Mouse (Mus musculus) neural tube, embryonic 13.5 days (tissue): ENCODE data around the gene Inpp1. TPM values are rescaled to one million over a fixed set of nuclear protein-coding genes. Genes with fewer than 3 reads are reported as not detected.

Experiments
- polyA plus RNA-seq: library from polyadenylated mRNA; unstranded; fragments of >200 nt; fragmentation: Nextera tagmentation; extraction: Ambion mirVana; gene quantifications from 2 replicates; pipeline ENCODE4 v1.2.1, GENCODE M21; 2015

Inpp1 gene
- polyA plus RNA-seq, 1 experiment from 2014 or later, result 28.6 TPM

Other genes starting within 250 kb of the Inpp1 start
- gene Nemp2, start 187.0 kb downstream of the Inpp1 start, polyA plus RNA-seq, result 5.0 and 5.9 TPM in 2 replicates
- 8.7 and 9.1 TPM in 2 replicates for gene Mfsd6, start 90.2 kb downstream of the Inpp1 start, polyA plus RNA-seq
- 34.3 and 34.4 TPM in 2 replicates for gene Hibch, start 27.2 kb upstream of the Inpp1 start, polyA plus RNA-seq
- gene 1700019D03Rik, start 202.5 kb upstream of the Inpp1 start, polyA plus RNA-seq, result 4.6 and 5.4 TPM in 2 replicates
- 1.1 and 2.1 TPM in 2 replicates for gene Mstn, start 244.0 kb upstream of the Inpp1 start, polyA plus RNA-seq